Mouse (Mus musculus) urinary bladder, adult 18-20 months (tissue): ENCODE data around the gene Nf2.
"Not testable (repeated sequence)": the region's sequence is repeated elsewhere in the genome, so short reads cannot be mapped to it uniquely, and the experiment has no call there.

Experiments
- DNase-seq, 2 experiments: peaks; one replicate each; pipeline ENCODE4 v3.0.0; 2022; ENCODE audit warnings: low spot score in 2 of 2, mixed read lengths in 2 of 2

The Nf2 gene

DNA sequence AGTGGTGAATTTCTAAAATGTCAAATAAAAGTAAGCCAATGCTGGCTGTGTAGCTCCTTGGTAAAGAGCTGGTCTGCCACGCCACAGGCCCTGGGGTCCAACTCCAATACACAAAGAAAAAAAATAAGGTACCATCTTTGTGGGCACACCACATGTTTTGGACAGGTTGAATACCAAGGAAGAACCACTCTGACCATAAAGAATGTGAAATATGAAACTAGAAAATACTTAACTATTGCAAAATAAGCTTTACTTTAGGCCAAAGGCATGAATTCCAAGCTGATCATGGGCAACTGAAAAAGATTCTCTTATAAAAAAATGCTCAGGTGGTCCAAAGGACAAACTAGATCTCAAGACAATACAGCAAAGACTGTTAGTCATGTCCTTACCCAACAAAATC lies 11.1 kb downstream of the Nf2 start:
- no peak for DNase-seq

DNA sequence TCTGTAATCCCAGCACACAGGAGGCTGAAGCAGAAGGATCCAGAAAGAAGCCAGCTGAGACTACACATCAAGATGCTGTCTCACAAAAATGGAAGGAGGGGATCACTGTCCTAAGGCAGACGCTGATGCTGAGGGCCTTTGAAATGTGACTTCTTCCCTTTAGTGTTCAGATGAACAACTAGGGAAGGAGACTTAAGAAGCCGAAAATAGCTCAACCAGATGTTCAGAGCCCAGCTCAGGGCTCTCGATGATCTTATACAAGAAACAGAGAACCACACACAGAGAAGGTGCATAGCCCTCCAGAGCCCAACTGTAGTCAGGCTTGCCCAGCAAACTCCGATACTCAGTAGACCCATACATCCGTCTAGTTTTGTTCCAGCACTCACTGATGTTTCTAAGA lies 12.0 kb downstream of the Nf2 start:
- no peak for DNase-seq

DNA sequence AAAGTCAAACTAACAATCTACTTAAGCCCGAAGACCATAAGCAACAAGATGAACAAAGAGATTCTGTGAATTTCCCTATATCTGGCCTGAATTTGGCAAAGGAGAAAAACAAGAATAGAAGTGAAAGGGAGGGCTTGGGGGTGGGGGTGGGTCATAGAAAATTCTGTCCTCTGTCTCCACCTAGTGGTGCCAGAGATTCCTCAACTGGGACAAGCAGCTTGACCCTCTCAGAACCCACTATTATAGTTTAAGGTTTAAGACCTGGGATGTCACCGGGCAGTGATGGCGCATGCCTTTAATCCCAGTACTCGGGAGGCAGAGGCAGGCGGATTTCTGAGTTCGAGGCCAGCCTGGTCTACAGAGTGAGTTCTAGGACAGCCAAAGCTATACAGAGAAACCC lies 12.6 kb downstream of the Nf2 start:
- peak in 1 of 2 experiments; percentile 12 for DNase-seq

DNA sequence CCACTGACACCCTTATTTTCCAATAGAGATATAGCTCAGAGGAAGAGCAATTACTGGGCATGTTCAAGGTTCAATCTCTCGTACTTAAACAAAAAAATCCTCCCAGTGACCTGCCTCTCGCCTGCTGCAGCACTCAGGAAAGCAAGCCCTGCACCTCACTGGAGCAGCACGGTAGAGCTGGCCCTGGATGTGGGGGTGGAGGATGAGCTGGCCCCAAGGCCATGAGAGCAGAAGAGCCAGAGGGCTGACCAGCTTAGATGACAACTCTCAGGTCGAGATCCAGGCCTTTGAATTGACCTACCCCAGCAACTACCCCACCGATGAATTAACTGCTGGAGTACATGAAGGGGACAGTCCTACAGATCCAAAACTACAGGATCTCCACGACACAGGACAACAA lies 13.9 kb downstream of the Nf2 start:
- no peak for DNase-seq

DNA sequence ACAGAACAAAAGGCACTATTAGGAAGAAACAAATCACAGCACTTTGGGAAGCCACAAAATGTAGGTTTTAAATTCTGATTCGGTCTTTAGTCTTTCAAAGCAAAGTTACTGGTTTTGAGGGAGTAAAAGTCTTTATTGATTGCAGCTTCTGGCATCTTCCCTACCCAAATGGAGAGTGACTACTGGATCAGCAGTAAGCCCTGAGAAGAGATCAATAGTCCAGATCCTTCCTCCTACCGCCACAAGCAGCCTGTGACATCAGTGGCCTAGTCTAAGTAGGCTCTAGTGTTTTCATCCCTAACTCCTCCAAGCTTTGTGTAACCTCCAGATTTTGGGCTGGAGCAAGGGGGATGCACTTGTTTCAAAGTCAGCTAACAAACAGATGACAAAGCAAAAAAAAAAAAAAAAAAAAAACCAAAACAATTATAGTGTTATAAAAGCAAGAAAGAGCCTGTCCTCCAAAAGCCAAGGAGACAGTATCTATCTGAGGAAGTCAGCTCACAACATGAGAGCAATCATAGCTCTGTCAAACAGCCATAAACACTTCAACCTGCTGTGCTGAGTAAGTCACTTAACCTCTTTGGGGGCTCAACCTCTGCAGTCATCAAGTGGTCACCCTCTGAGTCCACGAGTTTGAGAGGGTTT lies 15.9 kb downstream of the Nf2 start:
- DNase-seq, result no peak

- DNase-seq, result no peak
These were observed 18.3 kb downstream of the Nf2 start for GRCm38 (mm10) chr11:4831066-4831465.

DNA sequence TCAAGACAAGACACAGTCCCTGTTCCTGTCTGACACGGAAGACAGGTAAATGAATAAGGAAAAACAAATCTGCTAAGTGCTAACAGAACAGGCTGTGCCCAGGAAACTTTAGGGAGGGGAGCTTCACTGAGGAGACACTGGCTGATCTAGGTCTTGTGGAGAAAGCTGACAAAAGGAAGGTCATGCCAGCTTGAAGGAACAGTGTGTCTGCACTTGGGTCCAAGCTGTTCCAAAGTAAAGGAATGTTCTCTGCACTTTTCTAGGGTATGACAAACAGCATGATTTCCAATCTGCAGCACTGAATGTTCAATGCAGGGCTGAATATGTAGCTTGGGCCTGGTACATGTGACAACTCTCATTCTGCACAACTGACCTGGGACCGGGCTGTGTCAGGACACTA lies 21.4 kb downstream of the Nf2 start:
- DNase-seq, result no peak

GRCm38 (mm10) chr11:4827340-4827739 lies 22.0 kb downstream of the Nf2 start:
- DNase-seq, result no peak

DNA sequence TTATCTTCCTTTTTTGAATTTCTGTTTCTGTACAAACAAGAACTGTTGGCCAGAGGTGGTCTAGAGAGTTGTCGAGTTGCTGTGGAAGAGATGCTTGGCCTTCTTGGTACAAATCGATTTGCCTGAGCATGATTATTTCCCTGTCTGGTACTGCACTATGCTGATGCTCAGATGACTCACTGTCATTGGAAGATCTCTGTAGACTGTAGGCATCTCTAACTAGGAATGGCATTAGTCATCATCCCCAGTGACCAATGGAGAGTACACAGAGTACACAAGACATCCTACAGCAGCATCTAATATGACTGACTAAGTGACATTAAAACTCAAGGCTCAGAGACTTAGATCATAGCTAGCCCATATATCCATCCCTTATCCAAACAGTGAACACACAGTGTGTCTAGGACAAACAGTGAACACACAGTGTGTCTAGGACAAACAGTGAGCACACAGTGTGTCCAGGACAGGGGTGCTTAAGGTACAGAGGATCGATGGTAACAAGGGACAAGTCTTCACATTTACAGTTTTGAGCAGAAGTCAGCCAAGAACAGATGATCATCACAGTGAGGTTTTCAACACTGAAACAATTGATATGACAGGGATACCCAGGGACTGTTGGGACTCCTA lies 23.1 kb downstream of the Nf2 start:
- no peak for DNase-seq

DNA sequence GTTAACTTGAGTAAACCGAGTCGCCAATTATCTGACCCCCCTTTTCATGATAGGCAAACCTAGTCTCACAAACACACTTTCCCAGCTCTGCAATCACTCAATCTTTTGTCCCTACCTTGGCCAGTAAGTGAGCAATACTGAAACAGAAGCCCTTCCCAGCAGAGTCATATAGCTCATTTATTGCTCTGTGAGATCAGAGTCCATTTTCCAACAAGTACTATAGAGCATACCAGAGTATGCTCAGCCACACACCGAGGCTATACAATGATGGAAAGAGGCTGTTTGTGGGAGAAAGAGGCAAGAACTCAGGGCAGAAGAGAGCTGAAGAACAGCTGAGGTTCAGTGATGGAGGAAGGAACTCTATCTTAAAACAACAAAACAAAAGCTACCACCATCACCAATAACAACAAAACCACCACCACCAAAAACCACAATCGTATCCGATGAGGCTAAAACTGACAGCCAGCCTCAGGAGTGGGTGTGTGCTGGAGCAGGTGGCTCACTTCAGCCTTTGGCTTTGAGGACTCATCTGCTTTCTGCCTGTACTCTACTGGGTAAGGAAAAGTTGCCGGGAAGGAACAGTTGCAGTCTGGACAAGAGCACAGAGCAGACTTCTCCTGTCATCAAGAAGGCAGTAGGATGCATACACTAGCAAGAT lies 25.6 kb downstream of the Nf2 start:
- DNase-seq, result no peak

DNA sequence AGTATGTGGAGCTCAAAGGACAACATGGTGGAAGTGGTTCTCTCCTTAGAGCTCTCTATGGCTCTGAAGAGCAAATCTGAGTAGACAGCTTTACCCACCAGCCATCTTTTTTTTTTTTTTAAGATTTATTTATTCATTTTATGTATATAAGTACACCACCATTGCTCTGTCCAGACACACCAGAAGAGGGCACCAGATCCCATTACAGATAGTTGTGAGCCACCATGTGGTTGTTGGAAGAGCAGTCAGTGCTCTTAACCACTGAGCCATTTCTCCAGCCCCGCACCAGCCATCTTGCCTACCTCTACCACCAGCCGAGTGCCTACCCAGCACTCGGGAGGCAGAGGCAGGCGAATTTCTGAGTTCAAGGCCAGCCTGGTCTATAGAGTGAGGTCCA lies 26.9 kb downstream of the Nf2 start:
- DNase-seq, result not testable (repeated sequence)

DNA sequence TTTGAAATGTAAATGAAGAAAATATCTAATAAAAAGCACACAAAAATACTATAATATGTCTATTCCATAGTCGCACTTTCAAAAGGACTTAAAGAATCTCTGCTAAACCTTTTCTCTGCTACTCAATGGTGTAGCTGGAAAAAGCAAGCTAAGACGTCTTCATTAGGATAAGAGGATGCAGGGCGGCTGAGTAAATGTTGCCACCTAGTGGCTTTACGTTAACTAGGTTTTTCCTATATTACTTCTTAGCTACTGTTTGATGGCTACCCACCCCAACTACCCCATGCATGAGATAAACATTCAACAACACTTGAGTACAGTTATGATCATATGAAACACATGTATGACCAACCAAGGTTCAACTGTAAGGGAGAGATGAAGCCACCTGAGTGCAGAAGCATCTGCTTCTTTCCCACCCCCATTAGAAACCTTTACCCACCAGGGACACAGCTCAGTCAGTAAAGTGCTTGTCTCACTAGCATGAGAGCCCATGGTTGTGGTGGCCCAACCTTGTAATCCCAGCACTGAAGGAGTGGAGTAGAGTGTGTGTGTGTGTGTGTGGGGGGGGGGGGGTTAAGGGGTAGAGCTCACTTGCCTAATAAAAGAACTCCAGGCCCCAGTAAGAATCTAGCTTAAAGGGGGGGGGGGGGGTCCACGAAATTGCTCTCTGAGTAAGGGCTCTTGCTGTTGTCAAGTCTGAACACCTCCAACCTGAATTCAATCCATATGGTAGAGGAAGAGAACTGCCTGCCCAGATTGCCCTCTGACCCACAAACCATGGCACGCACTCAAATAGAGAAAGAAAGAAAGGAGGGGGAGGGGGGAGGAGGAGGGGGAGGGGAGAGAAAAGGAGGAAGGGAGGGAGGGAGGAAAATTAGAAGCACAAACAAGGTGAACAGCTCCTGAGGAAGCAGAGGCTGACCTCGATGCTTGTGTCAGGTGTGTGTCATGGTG lies 27.6 kb downstream of the Nf2 start:
- no peak for DNase-seq

DNA sequence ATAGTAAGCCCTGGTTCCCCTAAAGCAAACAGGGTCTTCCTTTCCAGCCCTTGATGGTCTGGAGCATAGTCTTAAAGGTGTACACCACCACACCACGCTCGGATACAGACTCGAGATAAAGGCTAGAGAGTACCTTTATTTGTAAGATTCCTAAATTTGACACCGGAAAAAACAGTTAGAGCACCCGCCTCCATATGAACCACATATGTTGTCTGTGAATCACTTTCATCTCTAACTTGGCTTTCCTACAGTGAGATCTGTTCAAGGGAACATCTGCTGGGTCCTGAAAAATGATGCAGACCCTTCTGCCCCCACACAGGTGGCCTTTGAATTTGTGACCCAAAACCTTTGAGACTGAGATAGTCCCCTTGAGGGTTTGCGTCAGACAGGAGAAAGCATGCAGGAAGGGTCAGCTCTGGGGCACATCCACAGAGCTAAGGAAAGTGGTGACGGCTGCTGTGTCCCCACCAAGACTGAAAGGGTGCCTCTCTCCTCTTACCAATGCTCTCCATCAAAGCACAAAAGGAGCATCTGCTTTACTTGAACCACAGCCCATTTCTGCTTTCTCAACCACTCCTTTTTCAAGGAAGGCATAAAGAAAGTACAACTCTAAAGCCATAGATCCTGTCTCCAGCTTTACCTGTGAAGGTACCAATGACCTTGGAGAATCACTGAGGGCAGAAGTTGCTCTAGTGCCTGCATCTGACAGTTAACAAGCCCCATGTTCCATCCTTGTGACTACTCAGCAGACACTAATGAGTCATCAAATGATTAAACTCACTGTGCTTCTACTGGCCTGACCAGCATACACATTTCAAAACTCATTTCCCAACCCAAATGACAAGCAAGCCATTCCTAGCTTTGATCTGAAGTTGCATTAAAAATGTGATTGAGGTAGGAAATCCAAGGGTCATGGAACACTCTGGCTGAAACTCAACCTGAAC lies 34.6 kb downstream of the Nf2 start:
- no peak for DNase-seq

DNA sequence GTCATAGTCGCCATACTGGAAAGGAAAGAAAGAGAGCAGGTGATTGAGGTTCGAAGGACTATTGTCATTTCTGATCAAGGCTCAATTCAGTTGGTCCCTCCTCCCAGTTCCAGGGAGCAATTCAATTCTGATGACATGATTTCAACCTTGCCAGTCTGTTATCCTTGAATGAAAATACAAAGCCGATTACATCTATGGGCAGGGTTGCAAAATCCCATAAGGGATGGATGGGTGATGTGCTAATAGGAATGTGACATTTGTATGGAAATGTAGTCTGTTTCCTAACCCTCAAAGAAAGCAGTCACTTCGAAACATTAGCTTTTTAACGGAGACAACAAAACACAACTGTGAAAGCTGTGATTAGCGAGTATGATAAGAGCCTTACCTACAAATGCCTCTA lies 41.0 kb downstream of the Nf2 start:
- DNase-seq, result no peak

DNA sequence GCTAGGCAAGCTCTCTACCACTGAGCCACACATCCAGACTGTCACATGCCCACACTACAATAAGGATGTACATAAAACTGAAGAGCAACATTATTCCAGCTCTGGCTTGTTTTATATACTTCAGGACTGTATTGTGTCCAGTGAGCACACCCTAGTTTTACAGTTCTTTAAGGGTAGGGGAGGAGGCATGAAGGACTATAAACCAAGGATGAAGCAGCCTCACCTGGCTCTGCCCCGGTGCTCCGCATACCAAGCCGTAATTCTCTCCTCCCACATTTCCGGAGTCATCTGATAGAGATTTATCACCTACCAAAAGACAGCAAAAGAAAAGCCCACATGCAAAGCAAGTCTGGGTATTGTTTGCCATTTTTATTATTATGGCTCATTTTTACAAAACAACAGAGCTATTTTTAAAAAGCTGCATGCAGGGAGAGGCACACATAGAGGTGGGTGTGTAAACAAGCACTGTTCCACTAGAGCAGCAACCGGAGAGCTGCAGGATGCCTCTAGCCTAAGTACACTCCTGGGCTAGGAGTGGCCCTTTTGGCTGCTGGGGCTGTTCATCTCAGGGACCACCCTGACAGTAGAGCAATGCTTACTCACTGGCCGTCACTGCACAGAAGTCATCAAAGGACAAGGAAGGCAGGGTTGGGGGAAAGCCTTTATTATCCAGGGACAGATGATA lies 43.2 kb downstream of the Nf2 start:
- DNase-seq, result no peak

DNA sequence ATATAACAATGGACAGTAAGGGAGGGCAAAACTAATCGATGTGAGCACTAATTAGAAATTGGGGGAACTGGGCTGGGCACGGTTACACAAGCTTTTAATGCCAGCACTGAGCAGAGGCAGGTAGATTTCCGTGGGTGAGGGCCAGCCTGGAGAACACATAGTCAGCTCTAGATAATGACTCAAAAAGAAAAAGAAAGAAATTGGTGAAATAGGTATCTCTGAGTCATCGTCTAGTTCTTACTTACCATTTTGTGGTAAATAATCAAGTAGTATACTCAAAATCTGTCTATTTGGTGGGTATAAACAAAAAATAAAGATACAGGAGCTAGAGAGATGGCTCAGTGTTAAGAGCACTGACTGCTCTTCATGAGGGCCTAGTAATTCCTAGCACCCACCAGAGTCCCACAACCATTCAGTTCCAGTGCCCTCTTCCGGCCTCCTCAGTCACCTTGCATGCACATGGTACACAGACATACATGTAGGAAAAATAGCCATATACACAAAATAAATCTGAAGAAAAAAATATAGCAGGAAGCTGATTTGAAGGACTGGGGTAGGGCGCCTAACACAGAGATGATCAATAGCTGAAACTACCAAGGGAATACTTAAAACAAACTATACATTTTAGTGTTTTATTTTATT lies 44.3 kb downstream of the Nf2 start:
- DNase-seq, result no peak

- DNase-seq, result no peak
These were observed 45.4 kb downstream of the Nf2 start for GRCm38 (mm10) chr11:4803951-4804350.

DNA sequence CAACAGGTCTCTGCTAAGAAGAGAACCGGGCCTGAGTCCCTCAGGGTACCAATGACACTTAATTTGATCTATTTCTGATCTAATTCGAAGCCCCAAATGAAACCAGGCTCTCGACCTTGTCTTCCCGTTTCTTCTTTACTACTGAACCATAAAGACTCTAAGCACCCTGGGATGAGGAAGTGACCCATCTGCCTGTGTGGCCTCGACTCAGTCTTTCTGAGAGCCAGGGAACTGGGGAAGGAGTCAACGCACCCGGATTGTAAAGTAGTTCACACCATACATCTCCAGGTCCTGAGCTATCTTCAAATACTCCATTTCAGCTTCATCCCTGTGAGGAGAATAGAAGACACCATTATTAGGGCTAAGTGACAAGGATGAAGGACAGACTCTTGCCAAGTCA lies 45.9 kb downstream of the Nf2 start:
- no peak for DNase-seq

DNA sequence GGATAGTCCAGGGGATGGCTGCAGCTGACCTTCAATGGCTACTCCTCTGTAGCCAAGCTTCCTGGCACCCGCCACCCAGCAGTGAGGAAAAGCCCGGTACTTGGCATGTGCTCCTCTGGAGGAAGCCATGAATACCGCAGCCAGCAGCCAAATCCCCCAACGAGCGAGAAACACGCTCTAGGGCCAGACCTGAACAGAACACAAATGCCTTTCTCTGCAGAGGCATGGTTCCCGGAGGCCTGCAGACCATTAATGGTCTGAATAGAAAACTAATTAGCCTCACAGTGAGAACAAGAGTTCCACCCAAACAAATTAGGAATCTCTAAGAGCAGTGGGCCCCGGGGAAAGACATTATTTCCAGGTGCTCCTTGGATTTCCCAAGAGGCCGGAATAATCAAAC lies 46.3 kb downstream of the Nf2 start:
- DNase-seq, result no peak

DNA sequence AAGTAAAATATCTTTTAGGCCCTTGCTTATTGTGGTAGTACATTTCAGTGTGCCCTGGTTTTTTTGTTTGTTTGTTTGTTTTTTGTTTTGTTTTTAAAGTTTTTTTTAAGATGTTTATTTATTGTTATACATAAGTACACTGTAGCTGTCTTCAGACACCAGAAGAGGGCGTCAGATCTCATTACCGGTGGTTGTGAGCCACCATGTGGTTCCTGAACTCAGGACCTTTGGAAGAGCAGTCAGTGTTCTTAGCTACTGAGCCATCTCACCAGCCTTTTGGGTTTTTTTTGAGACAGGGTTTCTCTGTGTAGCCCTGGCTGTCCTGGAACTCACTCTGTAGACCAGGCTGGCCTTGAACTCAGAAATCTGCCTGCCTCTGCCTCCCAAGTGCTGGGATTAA lies 46.9 kb downstream of the Nf2 start:
- not testable (repeated sequence) for DNase-seq
